Mouse (Mus musculus) MEL (cell line): ENCODE results near the gene Tmem95.
A peak's percentile ranks its signal among the peaks of the same experiment; 100 is the strongest.

Source experiments
- CHD1 ChIP-seq: IDR thresholded peaks from 2 replicates; pipeline ENCODE4 v1.6.1; 2012; ENCODE audit warnings: low read depth, mild to moderate bottlenecking, inconsistent platforms, low read length, improper control_type of control experiment
- CTCF ChIP-seq, 3 experiments: IDR thresholded peaks in 2 of 3; conservative IDR thresholded peaks in 1 of 3; 2 replicates each; pipeline ENCODE4 v1.5.1; 2011 to 2012; ENCODE audit warnings: low read length in 3 of 3, low read depth in 2 of 3, mild to moderate bottlenecking in 2 of 3, improper control_type of control experiment in 1 of 3, inconsistent platforms in 1 of 3, mixed read lengths in 1 of 3, moderate library complexity in 1 of 3; ENCODE audit not compliant: control insufficient read depth in 1 of 3, insufficient read depth in 1 of 3, poor library complexity in 1 of 3, severe bottlenecking in 1 of 3
- E2F4 ChIP-seq: IDR thresholded peaks from 2 replicates; pipeline ENCODE4 v1.6.1; 2011; ENCODE audit warnings: low read depth, low read length, improper control_type of control experiment, borderline replicate concordance
- EP300 ChIP-seq, 2 experiments: IDR thresholded peaks; 2 replicates each; pipeline ENCODE4 v1.6.1; 2011; ENCODE audit warnings: improper control_type of control experiment in 2 of 2, low read length in 2 of 2, low read depth in 1 of 2, mild to moderate bottlenecking in 1 of 2
- JUND ChIP-seq: IDR thresholded peaks from 2 replicates; pipeline ENCODE4 v1.6.1; 2011; ENCODE audit warnings: low read depth, mild to moderate bottlenecking, improper control_type of control experiment, low read length
- MXI1 ChIP-seq: IDR thresholded peaks from 2 replicates; pipeline ENCODE4 v1.6.1; 2011; ENCODE audit warnings: mild to moderate bottlenecking, low read depth, low read length, improper control_type of control experiment
- POLR2A ChIP-seq, 2 experiments: IDR thresholded peaks; 2 replicates each; pipeline ENCODE4 v1.6.1; 2011 to 2012; ENCODE audit warnings: low read length in 2 of 2, mild to moderate bottlenecking in 2 of 2, control low read depth in 1 of 2, improper control_type of control experiment in 1 of 2, low read depth in 1 of 2, moderate library complexity in 1 of 2; ENCODE audit not compliant: control insufficient read depth in 1 of 2, insufficient read depth in 1 of 2, poor library complexity in 1 of 2
- SMC3 ChIP-seq: IDR thresholded peaks from 2 replicates; pipeline ENCODE4 v1.6.1; 2011; ENCODE audit warnings: low read depth, low read length, improper control_type of control experiment
- TAL1 ChIP-seq: IDR thresholded peaks from 2 replicates; pipeline ENCODE4 v1.6.1; 2012; ENCODE audit warnings: mild to moderate bottlenecking, inconsistent platforms, low read length, moderate library complexity, mixed read lengths
- TCF12 ChIP-seq: IDR thresholded peaks from 2 replicates; pipeline ENCODE4 v1.6.1; 2014; ENCODE audit warnings: low read depth, mild to moderate bottlenecking, inconsistent platforms, low read length, improper control_type of control experiment, moderate library complexity
- UBTF ChIP-seq: IDR thresholded peaks from 2 replicates; pipeline ENCODE4 v1.6.1; 2012; ENCODE audit warnings: low read depth, mild to moderate bottlenecking, inconsistent platforms, low read length, improper control_type of control experiment, moderate library complexity, borderline replicate concordance; ENCODE audit not compliant: insufficient read depth

DNA sequence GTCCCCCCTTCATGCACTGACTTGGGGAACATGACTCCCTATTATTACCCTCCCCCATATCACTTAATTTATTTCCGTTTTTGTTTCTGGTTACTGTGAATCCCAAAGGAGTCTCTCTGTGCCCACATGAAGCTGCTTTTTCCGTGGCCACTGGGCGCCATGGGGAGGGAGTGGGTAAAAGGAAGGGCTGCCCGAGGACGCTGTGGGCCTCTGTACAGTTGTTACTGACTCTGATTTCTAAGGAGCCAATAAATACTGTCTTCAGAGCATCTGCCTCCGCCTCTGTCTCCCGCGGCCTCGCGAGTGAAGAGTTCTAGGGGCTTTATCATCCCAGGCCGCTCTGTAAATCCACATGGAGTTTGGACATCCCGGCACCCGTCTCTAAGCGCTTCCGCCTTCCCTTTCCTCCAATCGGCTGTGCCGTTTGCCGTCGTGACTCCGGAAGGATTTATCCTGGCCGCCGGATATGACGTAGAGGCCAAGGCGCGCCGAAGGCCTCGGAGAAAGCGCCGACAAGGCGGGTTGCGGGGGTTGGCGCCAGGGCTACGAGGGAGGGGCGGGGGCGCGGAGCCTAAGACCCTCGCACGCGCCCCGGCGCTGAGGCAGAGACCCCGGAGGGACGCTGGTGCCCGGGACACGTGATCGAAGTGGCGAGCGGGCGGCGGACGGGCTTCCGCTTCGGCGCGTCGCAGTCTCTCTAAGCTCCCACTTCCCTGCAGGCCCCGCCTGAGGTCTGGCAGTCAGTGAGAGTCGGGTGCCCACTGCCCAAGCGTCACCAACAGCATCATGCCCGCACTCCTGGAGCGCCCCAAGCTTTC is 35.9 kb upstream of the Tmem95 start, which contains the start of gene Gps2:
- TF ChIP-seq EP300 (IDR thresholded peaks at IDR 0.05; ENCODE audit: low read depth in 1 of 2, low read length in 2 of 2) (peak in 1 of 2 experiments; percentile 55; a peak in 2 of 4 replicates), JUND (no peak), POLR2A (IDR thresholded peaks at IDR 0.05; ENCODE audit: control insufficient read depth in 1 of 2, insufficient read depth in 1 of 2, low read depth in 1 of 2, low read length in 2 of 2, poor library complexity in 1 of 2) (peak; percentile 79 to 87), SMC3 (no peak; the same call in 1 of the 2 replicates), TAL1 (no peak), TCF12 (peak; percentile 73), CTCF (IDR thresholded peaks at IDR 0.05 in 2 of 3, conservative IDR thresholded peaks at IDR 0.05 in 1 of 3; ENCODE audit: control insufficient read depth in 1 of 3, insufficient read depth in 1 of 3, low read depth in 2 of 3, low read length in 3 of 3, poor library complexity in 1 of 3, severe bottlenecking in 1 of 3) (no peak), E2F4 (0 out of 2 replicates have a peak, but pooled peaks have one; percentile 70), CHD1 (no peak), MXI1 (peak; percentile 97), UBTF (no peak)
